Mouse (Mus musculus): ENCODE data around the gene Spg20.

Spg20 gene

DNA sequence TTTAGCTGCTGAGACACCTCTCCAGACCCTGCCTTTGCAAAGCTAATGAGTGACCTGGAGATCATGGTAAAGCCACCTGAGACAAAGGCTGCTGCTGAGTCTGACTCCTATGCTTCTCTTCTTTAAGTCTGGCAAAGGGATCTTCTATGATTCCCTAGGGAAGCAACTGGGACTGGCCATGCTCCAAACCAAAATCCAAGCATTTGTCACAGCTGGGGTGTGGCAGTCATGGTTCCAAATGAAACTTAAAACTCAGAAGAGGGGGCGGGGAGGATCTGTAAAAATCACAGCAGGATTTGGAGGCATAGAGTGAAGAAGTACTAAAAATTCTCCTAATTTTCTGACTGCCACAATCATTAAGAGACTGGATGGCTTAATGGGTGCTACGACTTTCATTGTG, 14.7 kb upstream of the Spg20 start:
- DNase-seq (ENCODE audit: extremely low read depth, insufficient read length, low spot score): peak; percentile 73

DNA sequence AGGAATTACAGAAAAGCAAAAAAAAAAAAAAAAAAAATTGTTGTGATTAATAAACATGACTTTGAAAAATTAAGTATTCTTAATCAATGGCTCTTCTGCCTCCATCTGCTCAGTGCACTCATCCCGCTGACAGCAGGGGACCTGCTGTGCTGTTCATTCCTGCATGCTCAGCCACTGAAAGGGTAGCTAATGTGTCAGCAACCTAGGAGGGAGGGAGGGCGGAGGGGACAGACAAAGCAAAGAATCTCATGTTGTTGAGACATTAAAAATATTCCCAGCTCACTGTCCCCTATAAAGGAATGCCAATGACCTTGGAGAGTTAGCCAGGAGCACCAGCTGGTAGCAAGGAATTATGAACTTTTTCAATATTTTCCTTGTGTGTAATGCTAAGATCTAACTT, 13.9 kb upstream of the Spg20 start:
- DNase-seq (ENCODE audit: extremely low read depth, insufficient read length, low spot score): peak; percentile 49

DNA sequence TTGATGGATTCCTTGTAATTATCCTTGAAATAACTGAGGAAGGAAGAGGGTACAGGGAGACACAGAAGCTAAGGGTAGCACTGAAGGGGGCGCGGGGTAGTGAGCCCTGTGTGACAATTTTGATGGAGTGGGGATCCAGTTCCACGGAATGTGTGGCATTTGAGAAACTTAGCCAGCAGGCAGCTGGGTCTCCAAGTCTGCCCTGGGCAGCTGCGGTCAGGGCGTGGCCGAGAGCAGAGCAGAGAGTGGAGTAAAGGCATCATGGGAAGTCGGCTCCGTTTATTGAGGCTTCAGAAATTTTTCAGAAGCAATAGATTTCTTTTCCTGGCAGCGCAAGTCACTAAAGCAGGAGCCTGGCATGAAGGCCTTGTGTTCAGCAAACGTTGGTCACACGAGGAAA, 12.9 kb upstream of the Spg20 start:
- peak; percentile 80 for DNase-seq (ENCODE audit: extremely low read depth, insufficient read length, low spot score)

DNA sequence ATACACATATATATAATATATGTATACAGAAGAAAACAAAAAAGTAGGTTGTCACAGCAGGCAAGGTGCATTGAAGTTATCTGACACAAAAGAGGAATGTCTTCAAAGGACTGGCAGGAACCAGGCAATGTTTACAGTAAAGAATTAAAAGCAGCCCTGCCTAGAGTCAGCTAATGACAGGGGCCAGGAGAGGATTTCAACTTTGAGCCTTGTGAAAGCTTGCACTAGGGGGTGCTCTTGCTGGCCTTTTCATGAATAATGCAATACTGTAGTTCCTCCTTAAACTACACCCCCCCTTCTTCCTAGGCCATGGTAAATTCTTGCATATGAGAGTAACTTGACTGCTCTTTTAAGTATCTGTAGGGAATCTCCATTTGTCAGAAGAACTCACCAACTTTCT, 10.8 kb upstream of the Spg20 start:
- no peak for DNase-seq (ENCODE audit: extremely low read depth, insufficient read length, low spot score)

DNA sequence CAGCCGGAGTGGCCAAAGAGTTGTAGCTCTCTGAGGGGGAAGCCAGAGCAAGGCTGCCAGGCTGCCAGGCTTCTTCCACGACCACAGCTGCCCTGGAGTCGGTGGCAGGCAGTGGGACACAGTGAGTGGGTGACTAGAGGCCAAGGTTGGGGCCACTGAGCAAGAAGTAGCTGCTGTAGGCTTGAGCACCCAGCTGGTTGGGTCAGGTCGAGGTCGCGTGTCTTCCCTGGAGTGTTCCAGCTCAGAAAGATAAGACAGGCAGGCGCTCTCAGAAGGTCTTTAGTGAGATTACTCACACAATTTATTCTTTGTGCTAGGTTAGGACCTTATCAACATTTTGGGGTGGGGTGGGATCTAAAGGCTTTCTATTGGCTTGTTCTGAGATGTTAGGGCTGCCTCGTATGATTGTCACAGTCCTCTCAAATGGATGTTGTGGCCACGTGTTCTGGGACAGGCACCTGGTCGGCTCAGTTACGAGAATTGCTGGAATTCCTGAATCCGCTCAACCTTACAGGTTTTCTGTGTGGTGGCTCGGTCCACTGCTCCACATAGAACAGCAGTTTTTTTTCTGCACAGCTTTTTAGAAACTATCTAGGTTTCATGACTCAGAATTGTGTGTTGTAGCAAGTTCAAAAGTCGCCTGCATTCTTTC, 6.4 kb upstream of the Spg20 start:
- no peak for DNase-seq (ENCODE audit: extremely low read depth, insufficient read length, low spot score)

DNA sequence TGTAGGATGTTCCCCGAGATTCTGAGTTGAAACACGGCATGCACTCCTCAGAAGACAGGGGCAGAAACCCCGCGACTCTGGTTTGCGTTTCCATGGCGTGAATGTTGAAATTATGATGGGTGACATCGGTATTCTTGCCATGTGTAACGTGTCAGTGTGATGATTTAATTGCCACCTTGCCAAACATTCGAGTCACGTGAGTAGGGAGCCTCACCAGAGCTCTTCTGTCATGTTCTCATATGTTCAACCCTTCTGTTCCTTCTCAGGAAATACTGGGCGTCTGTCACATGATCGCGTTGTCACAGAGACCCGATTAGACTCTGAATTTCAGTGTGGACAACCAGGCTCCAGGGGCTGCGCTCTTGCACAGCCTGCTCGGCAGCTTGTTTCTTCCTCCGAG, 5.9 kb upstream of the Spg20 start:
- DNase-seq (ENCODE audit: extremely low read depth, insufficient read length, low spot score): no peak

DNA sequence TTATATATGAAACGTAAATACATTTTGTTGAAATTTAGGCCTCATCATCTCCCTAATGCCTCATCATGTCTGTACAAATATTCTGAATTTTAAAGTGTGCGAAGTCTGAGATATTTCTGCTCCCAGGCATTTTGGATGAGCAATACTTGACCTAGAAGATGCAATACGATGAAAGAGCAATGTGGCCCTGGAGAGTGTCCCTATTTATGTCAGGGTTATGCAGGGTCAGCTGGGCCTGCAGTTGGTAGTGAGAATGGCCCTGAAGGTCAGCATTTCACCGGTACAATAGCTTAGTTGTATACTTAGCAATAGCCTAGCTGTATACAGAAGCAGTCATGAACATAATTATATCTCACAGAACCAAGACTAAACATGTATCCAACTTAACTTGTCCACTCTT, 2.8 kb upstream of the Spg20 start:
- DNase-seq (ENCODE audit: extremely low read depth, insufficient read length, low spot score): no peak

DNA sequence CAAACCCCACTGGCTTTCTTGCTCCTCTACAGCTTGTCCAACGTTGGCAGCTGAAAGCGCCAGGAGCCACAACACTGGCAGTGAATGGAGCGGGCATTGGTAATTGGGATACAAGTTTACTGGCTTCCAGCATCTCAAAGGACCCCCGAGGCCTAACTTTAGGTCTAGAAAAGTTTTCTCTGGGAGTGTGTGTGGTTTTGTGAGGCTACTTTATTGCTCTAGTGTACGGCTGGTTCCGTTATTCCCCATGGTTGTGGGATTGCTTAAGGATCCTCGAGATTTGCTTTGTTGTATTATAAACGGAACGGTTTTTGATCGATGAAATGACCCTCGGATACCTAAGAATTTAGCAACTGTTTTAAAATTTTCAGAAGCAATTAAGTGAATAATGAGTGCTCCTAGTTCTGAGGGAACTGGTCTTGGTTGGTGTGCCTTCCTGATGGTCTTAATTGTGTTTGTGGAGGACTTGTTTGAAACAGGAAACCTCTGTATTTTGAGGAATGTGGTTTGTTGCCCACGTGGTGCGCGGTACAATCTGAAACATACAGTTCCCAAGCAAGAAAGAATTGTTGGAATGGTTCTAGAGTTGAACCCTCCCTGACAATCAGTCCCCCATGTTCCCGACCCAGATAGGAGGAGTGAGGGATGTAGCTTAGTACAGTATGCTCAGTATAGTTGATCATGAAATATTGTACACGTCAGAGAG, 955 bp downstream of the Spg20 start:
- DNase-seq (ENCODE audit: extremely low read depth, insufficient read length, low spot score): no peak

DNA sequence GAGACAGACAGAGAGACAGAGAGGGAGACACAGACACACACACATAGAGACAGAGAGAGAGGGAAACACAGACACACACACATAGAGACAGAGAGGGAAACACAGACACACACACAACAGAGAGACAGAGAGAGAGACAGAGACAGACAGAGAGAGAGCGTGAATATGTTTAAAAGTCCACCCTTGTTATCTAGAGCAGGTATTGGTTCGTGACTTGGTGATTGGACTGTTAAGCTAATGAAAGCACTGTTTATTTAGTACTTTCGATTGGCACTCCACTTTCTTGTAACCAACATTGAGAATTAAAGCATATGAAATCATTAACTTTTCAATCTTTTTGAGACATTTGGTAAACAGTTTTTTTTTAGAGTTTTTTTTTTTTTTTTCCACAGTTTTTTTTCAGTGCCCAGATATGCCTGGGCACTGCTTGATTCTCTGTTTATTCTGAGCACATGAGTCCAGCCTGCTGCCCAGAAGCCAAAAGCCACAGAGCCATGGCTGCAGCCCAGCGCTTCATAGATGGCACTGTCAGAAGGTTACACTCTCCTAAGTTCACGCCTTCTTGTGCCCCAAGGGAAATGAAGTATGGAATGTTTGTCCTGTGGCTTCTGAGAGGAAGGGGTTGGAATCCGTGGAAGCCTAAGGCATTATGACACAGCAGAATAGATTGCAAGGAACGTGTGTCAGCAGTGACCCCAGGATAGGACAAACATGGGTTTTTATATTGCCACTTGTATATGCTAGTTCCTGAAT, 2.6 kb downstream of the Spg20 start:
- DNase-seq (ENCODE audit: extremely low read depth, insufficient read length, low spot score): peak; percentile 86

DNA sequence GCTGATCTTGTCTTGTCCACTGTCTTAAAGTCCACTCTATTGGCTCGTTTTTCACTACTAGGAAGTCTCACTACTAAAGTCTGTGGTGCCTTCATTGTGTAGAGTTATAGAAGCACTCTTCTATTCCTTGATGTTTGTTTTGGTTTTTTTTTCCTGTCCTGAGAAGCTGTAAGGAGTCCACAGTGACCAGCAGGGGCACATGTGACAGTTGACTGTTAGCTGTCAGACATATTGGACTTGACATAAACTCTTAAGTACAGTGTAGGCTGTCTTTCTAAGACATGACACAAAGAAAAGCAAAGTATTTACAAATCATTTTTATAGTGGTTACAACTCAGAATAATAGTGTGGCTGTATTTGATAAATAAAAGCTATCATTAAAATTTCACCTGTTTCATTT, 3.2 kb downstream of the Spg20 start:
- DNase-seq (ENCODE audit: extremely low read depth, insufficient read length, low spot score): no peak

DNA sequence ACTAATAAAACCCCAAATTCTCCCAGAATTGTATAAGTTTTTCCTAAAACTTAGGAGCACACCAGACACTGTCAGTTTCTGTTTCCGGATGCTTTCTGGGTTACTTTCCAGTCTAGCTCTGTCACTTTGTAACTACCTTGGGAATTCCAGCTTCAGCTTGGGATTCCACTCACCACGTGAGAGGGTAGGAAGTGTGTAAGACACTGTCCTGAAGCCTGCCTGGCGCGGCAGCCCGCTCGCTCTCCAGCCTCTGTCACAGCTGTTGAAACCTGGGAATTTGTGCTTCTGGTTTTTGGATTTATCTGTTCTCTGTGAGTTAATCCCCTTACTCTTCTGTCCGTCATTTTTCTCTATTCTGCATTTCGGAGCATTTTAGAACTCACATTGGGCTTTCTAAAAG, 4.1 kb downstream of the Spg20 start:
- DNase-seq (ENCODE audit: extremely low read depth, insufficient read length, low spot score): no peak

DNA sequence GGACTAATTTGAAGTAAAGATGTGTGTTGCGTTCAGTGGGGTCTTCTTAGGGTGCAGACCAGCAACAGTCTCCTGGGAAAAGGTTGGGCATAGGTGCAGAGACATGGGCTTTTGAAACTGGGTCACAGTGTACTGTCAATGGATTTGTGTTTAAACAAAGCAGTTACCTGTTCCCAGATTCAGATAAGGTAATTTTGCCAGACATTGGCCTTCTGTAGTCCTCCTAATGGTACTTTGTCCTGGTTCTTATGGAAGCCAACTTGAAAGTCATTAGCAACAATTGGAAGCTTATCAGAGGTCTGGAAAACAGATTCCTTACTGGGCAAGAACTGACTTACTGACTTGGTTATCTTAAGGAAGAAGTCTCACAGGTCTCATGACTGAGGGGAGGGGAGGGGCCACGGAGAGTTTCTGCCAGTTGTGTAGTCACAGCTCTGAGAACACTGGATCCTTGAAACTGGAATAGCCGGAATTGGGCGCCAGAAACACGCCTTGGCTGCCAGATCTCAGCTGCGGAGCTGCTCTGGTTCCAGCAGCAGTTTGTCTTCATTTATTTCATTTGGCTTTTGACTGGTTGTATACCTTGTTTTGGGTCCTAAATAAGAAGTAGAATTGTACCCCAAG, 7.5 kb downstream of the Spg20 start:
- DNase-seq (ENCODE audit: extremely low read depth, insufficient read length, low spot score): no peak

DNA sequence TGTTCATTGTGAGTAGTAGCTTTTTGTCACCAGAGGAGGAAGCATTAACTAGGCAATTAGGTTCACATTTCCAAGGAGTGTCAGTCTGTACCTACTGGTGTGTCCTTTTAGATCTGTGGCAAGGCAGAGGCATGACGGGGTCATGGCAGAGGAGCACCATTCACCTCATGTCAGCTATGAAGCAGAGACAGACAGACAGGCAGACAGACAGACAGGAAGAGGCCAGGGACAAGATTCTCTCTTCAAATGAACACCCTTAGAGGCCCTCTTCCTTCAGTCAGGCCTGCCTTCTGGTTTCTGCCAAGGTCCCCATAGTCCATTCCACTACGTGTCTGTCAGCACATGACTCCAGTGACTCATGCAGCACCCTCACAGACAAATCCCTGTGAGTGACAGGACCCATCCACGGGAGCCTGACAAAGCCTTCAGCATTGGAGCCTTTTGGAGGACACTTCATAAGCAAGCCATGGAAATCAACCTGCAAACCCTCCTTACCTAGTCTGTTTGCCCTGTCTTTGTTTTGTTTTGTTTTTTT, 10.5 kb downstream of the Spg20 start:
- DNase-seq (ENCODE audit: extremely low read depth, insufficient read length, low spot score): peak; percentile 36

DNA sequence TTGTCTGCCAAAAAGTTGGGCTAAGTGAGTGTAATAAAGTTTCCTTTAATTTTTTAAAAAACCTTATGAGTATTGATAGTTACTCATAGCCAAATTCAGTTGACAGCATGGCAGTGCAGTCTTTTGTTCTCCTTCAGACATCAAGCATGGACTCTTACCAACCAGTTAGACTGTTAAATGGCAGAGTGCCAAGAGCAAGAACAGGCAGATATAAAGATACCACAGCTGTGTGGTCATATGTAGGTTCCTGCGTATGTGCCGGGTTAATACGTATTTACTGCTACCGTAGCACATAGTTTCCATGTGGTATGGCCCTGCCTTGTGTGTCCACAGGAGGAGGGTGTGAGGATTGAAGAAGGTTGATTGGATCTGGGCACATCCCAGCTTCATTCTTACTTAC, 11.2 kb downstream of the Spg20 start:
- DNase-seq (ENCODE audit: extremely low read depth, insufficient read length, low spot score): no peak

DNA sequence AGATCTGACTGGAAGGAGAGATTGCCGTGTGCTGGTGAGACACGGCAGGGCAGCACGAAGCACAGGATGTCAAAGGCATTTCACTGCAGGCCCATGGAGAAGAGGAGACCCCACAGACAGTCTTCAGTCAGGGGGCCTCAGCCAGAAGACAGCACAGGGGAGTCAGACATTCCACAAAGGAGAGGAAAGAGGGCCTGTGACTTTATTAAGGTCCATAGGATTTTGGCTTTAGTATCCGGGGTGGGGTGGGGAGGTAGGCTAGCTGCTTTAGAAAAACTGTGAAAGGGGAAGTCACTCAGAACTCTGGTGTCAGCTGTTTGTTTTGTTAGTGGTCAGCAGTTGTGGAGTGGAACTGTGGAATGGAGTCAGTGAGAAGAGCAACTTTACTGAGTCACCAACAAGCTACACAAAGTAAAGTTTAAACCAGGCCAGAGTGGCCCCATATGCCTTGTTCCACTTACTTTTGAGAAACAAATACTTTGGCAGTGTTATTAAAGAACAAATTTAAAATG, 17.3 kb downstream of the Spg20 start:
- no peak for DNase-seq (ENCODE audit: extremely low read depth, insufficient read length, low spot score)

DNA sequence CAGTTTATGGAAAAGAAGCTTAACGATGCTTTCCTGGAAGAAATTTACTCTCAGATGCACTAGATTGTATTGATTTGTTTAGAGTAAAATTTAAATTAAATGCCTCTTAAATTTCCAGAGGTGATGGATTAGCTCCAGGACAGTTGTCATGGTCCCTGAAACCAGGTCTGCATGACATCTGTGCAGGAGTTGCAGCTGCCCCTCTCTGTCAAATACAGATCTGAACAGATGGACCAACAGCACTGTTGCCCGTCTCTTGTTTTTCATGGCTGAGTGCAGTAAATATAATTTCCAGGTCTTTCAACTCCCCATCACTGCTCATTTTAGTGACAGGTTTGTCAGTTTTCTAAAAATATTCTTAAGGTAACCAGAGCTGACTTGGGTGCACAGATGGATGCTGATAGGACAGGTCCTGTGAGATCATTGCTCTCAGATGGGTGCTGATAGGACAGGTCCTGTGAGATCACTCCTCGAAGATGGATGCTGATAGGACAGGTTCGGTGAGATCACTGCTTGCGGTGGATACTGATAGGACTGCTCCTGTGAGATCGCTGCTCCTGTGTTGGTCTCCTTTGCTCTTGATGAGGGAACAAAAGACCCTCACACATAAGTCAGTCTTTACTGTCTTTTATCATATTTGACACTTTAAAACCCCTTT, 19.8 kb downstream of the Spg20 start:
- no peak for DNase-seq (ENCODE audit: extremely low read depth, insufficient read length, low spot score)

DNA sequence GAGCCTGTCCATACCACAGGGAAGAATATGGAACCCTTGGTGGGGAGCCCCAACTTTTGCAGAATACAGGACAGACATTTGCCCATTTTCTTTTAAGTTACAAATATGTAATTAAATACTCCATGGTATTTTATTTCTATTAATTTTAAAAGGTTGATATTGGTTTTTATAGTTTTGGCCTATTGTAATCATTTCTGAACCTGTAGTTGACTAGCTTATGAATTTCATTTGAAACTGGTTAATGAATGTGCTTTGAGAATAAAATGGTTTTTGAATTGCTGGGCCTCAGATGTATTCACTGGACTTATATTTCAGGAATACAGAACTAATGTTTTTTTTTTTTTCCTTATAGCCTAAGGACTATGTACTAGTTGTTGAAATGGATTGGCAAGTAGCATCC, 25.1 kb downstream of the Spg20 start, which contains the start of gene Ccdc169:
Ccdc169 (plus strand) TSS at position 301 of the 400 bp plus-strand sequence.
- DNase-seq (ENCODE audit: extremely low read depth, insufficient read length, low spot score): no peak

DNA sequence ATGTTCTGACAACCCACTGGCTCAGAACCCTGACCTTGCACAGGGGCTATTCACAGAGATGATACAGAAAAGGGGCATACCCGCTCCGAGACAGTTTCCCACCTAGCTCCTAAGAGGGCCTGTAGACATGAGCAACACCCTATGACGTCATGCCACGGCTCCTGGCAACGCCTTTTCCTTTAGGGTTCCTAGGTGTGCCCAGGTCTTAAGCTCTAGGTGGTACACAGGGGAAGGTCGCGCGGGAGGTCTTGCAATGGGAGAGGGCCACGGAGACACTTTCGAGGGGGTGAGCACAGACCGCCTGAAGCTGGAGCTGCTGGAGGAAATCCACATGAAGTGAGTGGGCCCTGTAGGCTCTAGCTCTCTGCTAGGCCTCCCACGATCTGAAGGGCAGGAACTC, 27.9 kb downstream of the Spg20 start:
- no peak for DNase-seq (ENCODE audit: extremely low read depth, insufficient read length, low spot score)

DNA sequence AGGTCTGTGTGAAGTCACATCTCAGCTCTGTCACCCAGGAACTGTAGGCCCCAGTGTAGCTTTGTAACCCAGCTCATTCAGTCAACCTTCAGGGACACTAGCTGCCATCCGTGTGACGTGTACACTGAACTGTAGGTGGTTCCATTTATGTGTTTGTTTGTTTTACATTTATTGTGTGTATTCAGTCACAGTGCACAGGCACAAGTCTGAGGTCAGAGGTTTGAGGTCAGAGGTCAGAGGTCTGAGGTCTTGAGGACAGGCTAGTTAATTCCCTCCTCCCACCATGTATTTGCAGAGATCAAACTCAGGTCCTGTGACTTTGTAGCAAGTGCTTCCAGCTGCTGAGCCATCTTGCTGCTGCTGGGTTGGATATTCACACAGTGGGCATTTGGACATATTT, 29.5 kb downstream of the Spg20 start:
- no peak for DNase-seq (ENCODE audit: extremely low read depth, insufficient read length, low spot score)

DNA sequence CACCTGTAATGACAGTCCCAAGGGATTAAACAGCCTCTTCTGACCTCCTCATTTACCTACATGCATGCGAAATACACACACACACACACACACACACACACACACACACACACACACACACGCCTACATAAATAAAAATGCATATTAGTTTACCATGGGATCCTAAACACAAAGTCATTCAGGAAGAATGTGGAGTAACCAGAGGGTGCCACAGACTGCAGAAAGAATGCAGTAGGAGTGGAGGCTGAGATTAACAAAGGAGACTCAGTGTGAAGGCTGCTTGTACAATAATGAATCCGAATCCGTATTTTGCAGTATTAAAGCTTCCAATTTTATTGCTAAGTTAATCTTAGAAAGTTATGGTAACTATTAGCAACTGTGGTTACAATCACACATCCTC, 33.0 kb downstream of the Spg20 start:
- DNase-seq (ENCODE audit: extremely low read depth, insufficient read length, low spot score): no peak
